Mouse (Mus musculus) spleen, postnatal 4 days (tissue): ENCODE measurements around the gene Pum2.

ENCODE experiments used
- DNase-seq, 2 experiments: peaks; one replicate each; pipeline ENCODE4 v3.0.0; 2022; ENCODE audit warnings: low spot score in 2 of 2

Pum2 gene

GRCm38 (mm10) chr12:8760561-8760960 lies 86.6 kb downstream of the Pum2 start:
- peak in 1 of 2 experiments; percentile 50 for DNase-seq

- peak in 1 of 2 experiments; percentile 51 for DNase-seq
Measured at GRCm38 (mm10) chr12:8761058-8761457, 87.1 kb downstream of the Pum2 start.

GRCm38 (mm10) chr12:8762667-8763066 lies 88.7 kb downstream of the Pum2 start:
- peak in 1 of 2 experiments; percentile 62 for DNase-seq

GRCm38 (mm10) chr12:8764221-8764930 lies 90.4 kb downstream of the Pum2 start:
- DNase-seq, result no peak

DNA sequence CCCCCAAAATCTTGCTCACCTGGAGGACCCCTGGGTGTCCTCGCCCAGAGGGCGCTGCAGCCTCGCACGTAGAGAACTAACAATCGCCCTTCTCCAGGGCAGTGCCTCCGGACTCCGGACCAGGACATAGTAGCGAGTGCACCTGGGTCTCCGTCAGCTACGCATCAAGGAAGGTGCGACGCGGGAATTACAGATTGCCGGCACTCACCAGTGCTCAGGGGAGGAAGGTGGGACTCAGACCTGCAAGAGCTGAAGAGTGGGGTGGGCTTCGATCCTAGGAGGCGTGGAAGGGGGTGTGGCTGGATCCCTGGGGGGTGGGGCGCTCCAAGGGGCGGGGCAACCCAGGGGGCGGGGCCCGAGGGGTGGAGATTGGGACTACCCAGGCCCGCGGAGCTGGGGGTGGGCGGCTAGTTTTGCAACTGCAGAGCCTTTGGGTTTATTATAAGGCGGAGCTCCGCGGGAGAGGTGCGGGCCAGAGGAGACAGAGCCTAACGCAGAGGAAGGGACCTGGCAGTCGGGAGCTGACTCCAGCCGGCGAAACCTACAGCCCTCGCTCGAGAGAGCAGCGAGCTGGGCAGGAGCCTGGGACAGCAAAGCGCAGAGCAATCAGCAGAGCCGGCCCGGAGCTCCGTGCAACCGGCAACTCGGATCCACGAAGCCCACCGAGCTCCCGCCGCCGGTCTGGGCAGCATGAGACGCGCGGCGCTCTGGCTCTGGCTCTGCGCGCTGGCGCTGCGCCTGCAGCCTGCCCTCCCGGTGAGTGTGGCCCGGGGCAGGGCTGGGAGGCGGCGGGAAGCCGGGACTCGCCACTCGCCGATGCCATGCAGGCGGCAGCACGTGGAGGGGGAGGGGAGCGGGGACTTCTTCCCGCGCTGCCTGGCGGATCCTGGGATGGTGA lies 97.3 kb downstream of the Pum2 start, which contains the start of gene Sdc1:
Gene Sdc1, plus strand, starts transcription at position 378 of the 898 bp plus-strand sequence.
- DNase-seq, result peak; percentile 43 to 78

GRCm38 (mm10) chr12:8771844-8772380 lies 98.0 kb downstream of the Pum2 start:
- DNase-seq, result no peak

- DNase-seq, result peak; percentile 39 to 74
Measured at GRCm38 (mm10) chr12:8772451-8773143, 98.7 kb downstream of the Pum2 start.

- DNase-seq, result no peak
Measured at GRCm38 (mm10) chr12:8773336-8773735, 99.4 kb downstream of the Pum2 start.

GRCm38 (mm10) chr12:8774183-8774582 lies 100.2 kb downstream of the Pum2 start:
- no peak for DNase-seq

- DNase-seq, result no peak
Measured at GRCm38 (mm10) chr12:8776206-8776605, 102.3 kb downstream of the Pum2 start.

GRCm38 (mm10) chr12:8776741-8777140 lies 102.8 kb downstream of the Pum2 start:
- no peak for DNase-seq

DNA sequence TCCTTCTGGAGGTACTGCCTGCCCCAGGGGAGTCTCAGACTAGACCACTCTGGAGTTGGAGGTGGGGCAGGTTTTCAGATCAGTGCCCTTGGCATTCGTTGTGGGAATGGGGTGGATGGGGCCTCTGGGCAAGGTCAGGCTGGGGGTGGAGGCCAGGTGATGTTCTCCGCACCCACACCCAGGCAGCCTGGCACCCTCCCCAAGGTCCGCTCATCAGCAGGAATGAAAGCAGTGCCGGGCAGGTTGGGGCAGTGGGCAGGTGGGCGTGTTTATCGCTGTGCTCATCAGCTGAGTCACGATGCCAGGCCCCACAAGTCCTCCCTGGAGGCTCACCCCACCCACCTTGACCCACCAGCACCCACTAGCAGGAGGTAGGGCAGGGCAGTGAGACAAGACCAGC lies 104.2 kb downstream of the Pum2 start:
- no peak for DNase-seq

- no peak for DNase-seq
Measured at GRCm38 (mm10) chr12:8779851-8780250, 105.9 kb downstream of the Pum2 start.

GRCm38 (mm10) chr12:8781121-8781520 lies 107.2 kb downstream of the Pum2 start:
- no peak for DNase-seq

DNA sequence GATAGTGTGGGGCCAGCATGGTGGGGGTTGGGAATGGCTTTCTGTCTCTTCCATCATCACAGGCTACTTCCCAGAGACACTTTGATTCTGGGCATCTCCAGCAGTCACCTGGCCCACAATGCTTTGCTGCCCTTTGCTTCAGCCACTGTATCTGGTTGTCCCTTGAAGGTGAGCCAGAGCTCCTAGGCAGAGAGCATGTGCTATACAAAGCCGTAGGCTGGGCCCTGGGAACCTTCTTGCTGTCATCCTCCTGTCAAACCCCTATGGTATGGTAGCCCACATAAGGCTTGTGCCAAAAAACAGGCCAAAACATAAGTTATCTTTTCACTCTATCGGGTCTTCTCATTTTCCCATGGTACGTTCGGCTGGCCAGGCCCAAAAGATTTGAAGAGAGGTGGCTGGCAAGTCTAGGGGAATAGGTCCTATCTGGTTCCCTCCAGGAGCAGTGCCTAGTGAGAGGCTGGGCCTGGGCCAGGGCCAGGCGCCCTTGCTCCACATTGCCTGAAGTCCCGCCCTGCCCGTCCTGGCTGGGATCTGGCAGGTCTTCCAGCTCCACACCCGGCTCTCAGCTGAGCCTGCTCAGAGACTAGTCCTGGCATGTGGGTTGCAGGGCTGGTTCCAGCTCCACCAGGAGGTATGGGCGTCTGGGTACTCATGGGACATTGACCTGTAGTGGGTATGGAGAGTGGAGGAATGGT lies 107.9 kb downstream of the Pum2 start:
- no peak for DNase-seq

DNA sequence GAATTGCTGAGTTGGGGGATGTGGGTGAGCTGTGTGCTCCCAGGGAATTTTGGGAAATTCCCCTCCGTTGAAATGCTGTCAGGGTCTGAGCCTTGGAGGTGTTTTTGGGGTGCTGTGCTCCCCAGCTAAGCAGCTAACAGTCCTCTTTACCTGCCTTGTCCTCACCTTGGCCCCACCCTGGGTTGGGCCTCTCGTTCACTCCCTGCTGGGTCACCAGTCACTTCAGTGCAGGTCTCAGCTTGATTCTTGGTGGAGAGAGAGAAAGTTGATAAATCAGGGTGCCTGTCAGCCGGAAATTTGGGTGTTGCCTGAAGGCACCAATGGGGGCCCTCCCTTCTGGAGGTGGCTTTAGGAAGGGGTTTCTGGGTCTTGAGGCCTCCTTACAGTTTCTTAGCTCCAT lies 108.6 kb downstream of the Pum2 start:
- DNase-seq, result no peak

GRCm38 (mm10) chr12:8784189-8784588 lies 110.3 kb downstream of the Pum2 start:
- DNase-seq, result no peak

GRCm38 (mm10) chr12:8786476-8786875 lies 112.5 kb downstream of the Pum2 start:
- DNase-seq, result no peak

- no peak for DNase-seq
Measured at GRCm38 (mm10) chr12:8786984-8787730, 113.2 kb downstream of the Pum2 start.

GRCm38 (mm10) chr12:8788469-8788868 lies 114.5 kb downstream of the Pum2 start:
- no peak for DNase-seq

- no peak for DNase-seq
Measured at GRCm38 (mm10) chr12:8790615-8791014, 116.7 kb downstream of the Pum2 start.
